Mouse (Mus musculus): Measurements from ENCODE around the gene Clgn. TPM values are rescaled to one million over a fixed set of nuclear protein-coding genes. Genes with fewer than 3 reads are reported as not detected.
"Not testable (repeated sequence)": the region's sequence is repeated elsewhere in the genome, so short reads cannot be mapped to it uniquely, and the experiment has no call there.

Clgn gene
- total RNA-seq, 2 experiments from 2014 or later: not detected

DNA sequence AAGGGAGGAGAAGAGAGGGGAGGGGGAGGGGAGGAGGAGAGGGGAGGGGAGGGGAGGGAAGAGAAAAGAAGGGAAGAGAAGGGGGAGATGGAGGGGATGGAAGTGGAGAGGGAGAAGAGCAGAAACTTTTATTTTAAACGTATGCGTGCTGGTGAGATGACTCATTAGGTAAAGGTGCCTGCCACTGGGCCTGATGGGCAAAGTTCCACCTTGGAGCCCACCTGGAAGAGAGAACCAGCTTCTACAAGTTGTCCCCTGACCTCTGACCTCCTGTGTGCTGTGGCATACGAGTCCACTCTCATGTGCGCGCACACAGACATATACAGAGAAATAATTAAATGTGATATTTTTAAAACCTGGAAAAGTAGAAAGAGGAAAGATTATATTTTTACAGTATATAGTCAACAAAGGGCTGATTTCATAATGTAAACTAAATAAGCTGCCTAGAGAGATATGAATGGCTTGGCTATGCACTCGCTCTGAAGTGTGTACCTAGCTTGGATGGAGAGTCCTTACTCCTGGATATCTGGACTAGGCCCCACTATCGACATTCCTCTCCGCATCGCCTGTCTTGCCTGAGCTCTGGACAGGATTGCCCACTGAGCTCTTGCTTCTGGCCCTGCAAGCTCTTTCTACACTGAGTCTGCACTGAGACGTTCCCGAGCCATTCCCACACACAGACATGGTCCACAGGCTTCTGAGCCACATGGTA, 29.3 kb downstream of the Clgn start:
- no peak for DNase-seq
- intact Hi-C loops (cut with DNase I): no loop called here

- DNase-seq: no peak
- intact Hi-C loops (cut with DNase I): no loop called here
These were observed 31.7 kb downstream of the Clgn start for GRCm38 (mm10) chr8:83421354-83421753.

DNA sequence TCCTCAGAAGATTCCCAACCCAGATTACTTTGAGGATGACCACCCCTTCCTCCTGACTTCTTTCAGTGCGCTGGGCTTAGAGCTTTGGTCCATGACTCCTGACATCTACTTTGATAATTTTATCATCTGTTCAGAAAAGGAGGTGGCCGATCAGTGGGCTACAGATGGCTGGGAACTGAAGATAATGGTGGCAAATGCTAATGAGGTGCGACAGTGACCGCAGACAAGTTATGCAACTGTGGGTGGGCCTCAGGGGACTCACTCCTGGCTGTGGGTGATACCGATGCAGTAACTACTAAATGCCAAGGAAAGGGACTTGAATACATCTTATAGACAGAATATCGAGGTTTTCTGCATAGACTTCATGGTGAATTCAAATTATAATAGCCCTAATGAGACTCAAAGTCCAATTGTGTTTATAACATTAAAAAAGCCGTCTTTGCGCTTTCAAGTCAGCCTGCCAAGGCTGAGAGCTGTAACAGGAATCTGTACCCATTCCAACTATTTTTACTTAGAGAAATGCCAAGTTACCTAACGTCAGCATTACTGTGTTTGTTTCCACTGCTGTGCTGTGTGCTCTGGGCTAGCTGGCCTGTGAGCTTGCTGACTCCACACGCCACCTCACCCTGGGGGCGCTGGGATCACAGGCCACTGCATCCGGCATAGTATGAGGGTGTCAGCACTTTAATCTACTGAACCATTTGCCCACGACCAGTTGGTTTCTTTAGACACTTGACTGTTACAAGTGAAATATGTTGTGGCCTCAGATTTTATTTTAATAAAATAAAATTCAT, 33.6 kb downstream of the Clgn start:
- intact Hi-C loops (cut with DNase I): no loop called here
- no peak for DNase-seq

DNA sequence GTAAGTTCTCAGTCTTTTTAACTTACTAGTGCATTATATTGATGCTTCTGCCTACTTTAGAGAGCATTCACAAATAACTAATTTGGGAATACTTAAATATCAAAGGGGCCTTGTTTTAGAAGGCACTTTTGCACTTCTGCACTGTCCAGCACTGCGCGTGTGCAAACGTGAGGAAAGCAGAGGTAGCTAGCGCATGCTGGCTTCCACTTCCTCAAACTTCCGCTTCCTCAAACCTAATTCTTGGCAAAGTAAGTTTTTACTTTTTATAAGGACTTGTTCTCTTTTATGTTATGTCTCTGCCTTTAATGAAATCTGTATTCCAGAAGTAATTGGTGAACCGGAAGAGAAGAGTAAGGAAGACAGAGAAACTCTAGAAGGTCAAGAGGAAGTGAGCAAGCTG, 35.5 kb downstream of the Clgn start:
- intact Hi-C loops (cut with DNase I): no loop called here
- DNase-seq: no peak

DNA sequence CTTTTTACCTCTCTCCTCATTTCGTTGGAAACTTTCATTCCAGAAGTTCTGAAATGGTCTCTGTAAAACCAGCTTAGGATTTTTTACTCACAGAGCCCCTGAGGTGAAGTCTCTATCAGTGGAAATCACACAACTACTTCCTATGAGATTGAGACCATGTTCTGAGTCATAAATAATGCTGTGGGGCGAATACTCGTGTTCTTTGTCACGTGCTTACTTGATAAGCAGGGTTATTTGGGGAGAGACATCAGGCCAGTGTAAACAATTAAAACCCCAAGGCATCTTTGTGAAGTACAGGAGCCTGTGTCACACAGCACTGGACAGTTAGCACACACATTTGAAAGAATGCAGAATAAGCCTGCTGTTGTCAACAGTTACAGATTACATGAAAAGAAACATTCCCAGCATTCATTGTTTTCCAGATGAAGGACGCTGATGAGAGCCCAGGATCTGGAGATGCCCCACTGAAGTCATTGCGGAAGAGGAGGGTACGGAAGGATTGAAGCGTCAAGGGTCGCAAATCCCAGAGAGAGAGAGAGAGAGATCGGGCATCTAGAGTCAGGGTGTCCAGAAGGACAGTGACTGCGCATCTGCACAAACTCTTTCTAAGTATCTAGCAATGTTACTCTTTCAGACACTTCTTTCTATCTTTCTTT, 36.6 kb downstream of the Clgn start:
- intact Hi-C loops (cut with DNase I): no loop called here
- DNase-seq: no peak

GRCm38 (mm10) chr8:83426949-83427348, 37.3 kb downstream of the Clgn start:
- DNase-seq: no peak
- intact Hi-C loops (cut with DNase I): no loop called here

GRCm38 (mm10) chr8:83428621-83429020, 39.0 kb downstream of the Clgn start:
- DNase-seq; intact Hi-C loops (cut with DNase I): not testable (repeated sequence)

GRCm38 (mm10) chr8:83429071-83429524, 39.4 kb downstream of the Clgn start:
- intact Hi-C loops (cut with DNase I): no loop called here
- DNase-seq: no peak

DNA sequence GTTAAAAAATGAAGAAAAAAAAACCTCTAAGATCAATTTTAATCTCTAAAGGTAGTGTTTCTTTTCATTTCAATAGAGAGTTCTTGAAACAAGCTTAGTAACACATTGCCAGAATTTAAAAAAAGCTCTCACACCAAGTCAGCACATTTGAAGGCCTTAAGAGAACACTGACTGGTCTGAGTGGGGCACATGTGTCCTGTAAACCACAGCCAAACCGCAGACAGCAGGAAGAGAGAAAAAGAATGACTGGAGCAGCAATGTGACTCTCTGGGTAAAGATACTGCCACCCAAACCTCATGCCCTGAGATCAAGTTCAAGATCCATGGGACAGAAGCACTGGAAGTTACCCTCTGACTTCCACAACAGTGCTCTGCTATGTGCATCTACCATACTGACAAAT, 47.4 kb downstream of the Clgn start:
- DNase-seq: no peak
- intact Hi-C loops (cut with DNase I): no loop called here

GRCm38 (mm10) chr8:83441656-83442242, 52.1 kb downstream of the Clgn start:
- intact Hi-C loops (cut with DNase I): loop anchor here (5.0 kb wide), 1 partner anchor 109 kb away; the partner anchor contains the start of gene Elmod2
- DNase-seq: no peak

DNA sequence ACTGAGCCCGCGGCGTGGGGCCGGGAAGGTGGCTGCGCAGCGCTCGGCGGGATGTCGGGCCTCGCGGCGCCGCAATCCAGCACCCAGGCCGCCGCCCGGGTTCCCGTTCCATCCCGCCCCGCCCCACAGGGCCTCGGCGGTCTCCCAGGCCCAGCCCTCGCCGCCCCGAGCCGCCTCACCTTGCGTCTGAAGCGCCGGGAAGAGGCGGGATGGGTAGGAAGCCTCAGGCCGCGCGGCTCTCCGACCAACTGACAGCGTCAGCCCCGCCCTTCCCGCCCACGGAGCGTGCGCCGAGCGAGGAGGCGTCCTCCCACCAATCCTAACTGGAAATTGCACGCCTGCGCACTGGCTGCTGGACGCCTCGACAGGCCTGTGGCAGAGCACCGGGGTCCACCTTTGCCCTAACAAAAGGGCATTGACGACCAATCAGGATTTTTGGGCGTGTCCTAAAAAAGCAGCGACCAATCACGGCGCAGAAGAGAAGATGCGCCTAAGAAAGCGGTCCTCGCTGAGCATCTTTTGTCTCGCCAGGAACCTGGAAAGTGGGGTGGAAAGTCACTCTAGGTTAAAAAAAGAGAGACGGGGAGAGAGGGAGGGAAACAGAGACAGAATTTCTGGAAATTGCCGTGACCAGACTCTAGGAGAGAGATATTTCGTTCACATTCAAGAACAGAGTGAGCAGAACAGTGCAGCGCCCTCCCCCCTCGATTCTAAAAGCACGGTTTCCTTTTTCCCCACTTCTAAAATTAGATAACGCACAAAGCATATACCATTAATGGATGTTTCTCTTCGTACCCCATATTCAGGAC, 52.8 kb downstream of the Clgn start:
- intact Hi-C loops (cut with DNase I): loop anchor here (5.0 kb wide), 1 partner anchor 110 kb away; the partner anchor contains the start of gene Elmod2

DNA sequence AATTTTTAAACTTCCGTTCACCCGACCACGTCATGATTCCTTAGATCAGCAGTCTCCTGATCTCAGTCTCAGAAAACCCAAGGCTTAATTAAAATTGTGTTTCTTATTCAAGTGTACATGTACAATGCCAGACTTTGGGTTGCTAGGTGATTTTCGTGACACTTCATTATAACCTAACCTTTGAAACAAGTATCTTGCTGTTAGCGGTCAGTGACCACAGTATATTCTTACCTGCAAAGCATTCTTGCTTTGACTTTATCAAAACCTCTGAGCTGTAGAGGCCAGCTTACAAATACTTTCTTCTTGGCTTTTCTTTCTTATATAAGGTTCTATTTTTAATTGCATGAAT, 53.4 kb downstream of the Clgn start:
- no peak for DNase-seq
- intact Hi-C loops (cut with DNase I): loop anchor here (5.0 kb wide), 1 partner anchor 111 kb away; the partner anchor contains the start of gene Elmod2

More for the DNA sequence above, 52.8 kb downstream of the Clgn start:
- peak; percentile 98 to 99 for DNase-seq

- DNase-seq: peak in 1 of 2 experiments; percentile 25
- intact Hi-C loops (cut with DNase I): loop anchor here (2.0 to 5.0 kb wide), 2 partner anchors 189 to 348 kb away; no protein-coding TSS in a partner anchor
These were observed 60.3 kb downstream of the Clgn start for GRCm38 (mm10) chr8:83449960-83450359.

DNA sequence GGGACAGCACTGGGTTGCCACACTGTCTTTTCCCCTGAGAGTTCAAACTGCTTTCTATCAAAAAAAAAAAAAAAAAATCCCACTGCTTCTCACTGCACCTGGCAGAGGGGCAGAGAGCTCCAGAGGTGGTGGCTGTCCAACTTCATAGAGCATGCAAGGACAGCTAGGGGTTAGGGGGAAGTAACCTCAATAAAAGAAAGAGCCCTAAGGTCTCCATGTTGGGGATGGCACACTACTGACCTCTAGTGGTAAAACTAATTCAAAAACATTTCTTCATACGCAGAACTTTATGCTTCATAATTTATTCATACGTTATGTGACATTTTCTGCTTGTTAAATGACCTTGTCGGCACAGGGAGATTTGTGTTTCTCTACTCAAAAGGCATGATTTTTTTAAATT, 61.4 kb downstream of the Clgn start:
- intact Hi-C loops (cut with DNase I): loop anchor here (2.0 to 5.0 kb wide), 2 partner anchors 190 to 349 kb away; no protein-coding TSS in a partner anchor
- no peak for DNase-seq

GRCm38 (mm10) chr8:83457121-83457520, 67.5 kb downstream of the Clgn start:
- intact Hi-C loops (cut with DNase I): no loop called here
- no peak for DNase-seq

GRCm38 (mm10) chr8:83458222-83458621, 68.6 kb downstream of the Clgn start, which contains the start of gene Scoc:
Gene Scoc (minus strand): TSS chr8:83458391.
- no peak for DNase-seq
- intact Hi-C loops (cut with DNase I): no loop called here

GRCm38 (mm10) chr8:83459606-83460005, 69.9 kb downstream of the Clgn start:
- intact Hi-C loops (cut with DNase I): no loop called here
- DNase-seq: no peak

Measured in heart, postnatal 14 days (tissue).